Mouse (Mus musculus) forebrain, embryonic 11.5 days (tissue): ENCODE measurements around the gene Fam228b. TPM values are rescaled to one million over a fixed set of nuclear protein-coding genes. Genes with fewer than 3 reads are reported as not detected.
A peak's percentile ranks its signal among the peaks of the same experiment; 100 is the strongest.

Experiments used
- ATAC-seq: fragments of 200-750 bp; cut with Nextera tagmentation; replicated peaks from 2 replicates; pipeline ENCODE4 v1.8.0; 2017; ENCODE audit warnings: moderate TSS enrichment; ENCODE audit not compliant: low FRiP score
- DNase-seq: peaks from one replicate; pipeline ENCODE4 v3.0.0-alpha.2; 2017; ENCODE audit warnings: low spot score
- H3K27ac ChIP-seq: fragments of 300-500 bp; sonication (generic); 2 replicates; pipeline ENCODE4 v1.5.1; 2014; ENCODE audit warnings: low read depth, low read length
- H3K27me3 ChIP-seq: fragments of 300-500 bp; sonication (generic); 2 replicates; pipeline ENCODE4 v1.6.1; 2014; ENCODE audit warnings: mild to moderate bottlenecking, low read length, mixed read lengths; ENCODE audit not compliant: control insufficient read depth, insufficient read depth
- H3K36me3 ChIP-seq: fragments of 300-500 bp; sonication (generic); 2 replicates; pipeline ENCODE4 v1.6.1; 2014; ENCODE audit warnings: mild to moderate bottlenecking, low read length, moderate library complexity, mixed read lengths; ENCODE audit not compliant: control insufficient read depth, insufficient read depth
- H3K4me1 ChIP-seq: fragments of 300-500 bp; sonication (generic); replicated peaks from 2 replicates; pipeline ENCODE4 v1.6.1; 2014; ENCODE audit warnings: low read length, mixed read lengths; ENCODE audit not compliant: control insufficient read depth, insufficient read depth
- H3K4me2 ChIP-seq: fragments of 300-500 bp; sonication (generic); 2 replicates; pipeline ENCODE4 v1.6.1; 2014; ENCODE audit warnings: low read depth, mild to moderate bottlenecking, low read length, moderate library complexity, mixed read lengths; ENCODE audit not compliant: severe bottlenecking
- H3K4me3 ChIP-seq: fragments of 300-500 bp; sonication (generic); 2 replicates; pipeline ENCODE4 v1.5.1; 2014; ENCODE audit warnings: low read depth, low read length
- H3K9ac ChIP-seq: fragments of 300-500 bp; sonication (generic); 2 replicates; pipeline ENCODE4 v1.6.1; 2014; ENCODE audit warnings: low read length
- H3K9me3 ChIP-seq: fragments of 300-500 bp; sonication (generic); 2 replicates; pipeline ENCODE4 v1.6.1; 2016; ENCODE audit warnings: low read length, mixed read lengths; ENCODE audit not compliant: control insufficient read depth
- WGBS: fragments of 180-500 bp; shearing (Covaris S2); extraction: QIAGEN DNeasy Blood & Tissue Kit; methylation state at CpG from one replicate; pipeline ENCODE4 v1.1.7; 2014; 5-methylcytosine and 5-hydroxymethylcytosine counted together
- polyA plus RNA-seq: library from polyadenylated mRNA; unstranded; fragments of >200 nt; fragmentation: Nextera tagmentation; extraction: Ambion mirVana; gene quantifications from 2 replicates; pipeline ENCODE4 v1.2.1, GENCODE M21; 2014

Gene Fam228b
- polyA plus RNA-seq, 1 experiment from 2014 or later: 4.2 TPM

DNA sequence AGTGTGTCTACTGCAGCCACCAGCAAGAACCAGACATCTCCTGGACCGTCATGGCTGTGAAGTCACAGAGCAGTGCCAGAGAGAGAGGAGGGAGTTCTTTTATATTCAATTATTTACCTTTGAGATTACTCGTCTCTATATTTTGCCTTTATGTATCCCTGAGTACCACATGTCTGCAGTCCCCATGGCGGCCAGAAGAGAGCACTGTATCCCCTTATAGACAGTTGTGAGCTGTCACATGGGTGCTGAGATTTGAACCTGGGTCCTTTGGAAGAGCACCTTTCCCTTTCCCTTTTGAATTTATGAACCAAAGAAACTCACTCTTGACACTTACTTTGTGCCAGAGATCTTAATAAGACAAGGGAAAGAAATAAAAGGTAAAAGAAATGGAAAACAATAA, 39.9 kb downstream of the Fam228b start:
- DNase-seq (no peak), ATAC-seq (no peak)
- 88% methylated on average over 3 of the region's 3 CpGs for WGBS
- no peaks in the 10 kb centered on the region for H3K4me1 ChIP-seq
- H3K27ac ChIP-seq: no peak overlapping the region
- H3K27me3 ChIP-seq: no peaks in the 10 kb centered on the region
- no peak overlapping the region for H3K9ac ChIP-seq
- H3K4me3 ChIP-seq: no peak overlapping the region
- no peak overlapping the region for H3K4me2 ChIP-seq
- no peaks in the 10 kb centered on the region for H3K9me3 ChIP-seq
- H3K36me3 ChIP-seq: no peaks in the 10 kb centered on the region

DNA sequence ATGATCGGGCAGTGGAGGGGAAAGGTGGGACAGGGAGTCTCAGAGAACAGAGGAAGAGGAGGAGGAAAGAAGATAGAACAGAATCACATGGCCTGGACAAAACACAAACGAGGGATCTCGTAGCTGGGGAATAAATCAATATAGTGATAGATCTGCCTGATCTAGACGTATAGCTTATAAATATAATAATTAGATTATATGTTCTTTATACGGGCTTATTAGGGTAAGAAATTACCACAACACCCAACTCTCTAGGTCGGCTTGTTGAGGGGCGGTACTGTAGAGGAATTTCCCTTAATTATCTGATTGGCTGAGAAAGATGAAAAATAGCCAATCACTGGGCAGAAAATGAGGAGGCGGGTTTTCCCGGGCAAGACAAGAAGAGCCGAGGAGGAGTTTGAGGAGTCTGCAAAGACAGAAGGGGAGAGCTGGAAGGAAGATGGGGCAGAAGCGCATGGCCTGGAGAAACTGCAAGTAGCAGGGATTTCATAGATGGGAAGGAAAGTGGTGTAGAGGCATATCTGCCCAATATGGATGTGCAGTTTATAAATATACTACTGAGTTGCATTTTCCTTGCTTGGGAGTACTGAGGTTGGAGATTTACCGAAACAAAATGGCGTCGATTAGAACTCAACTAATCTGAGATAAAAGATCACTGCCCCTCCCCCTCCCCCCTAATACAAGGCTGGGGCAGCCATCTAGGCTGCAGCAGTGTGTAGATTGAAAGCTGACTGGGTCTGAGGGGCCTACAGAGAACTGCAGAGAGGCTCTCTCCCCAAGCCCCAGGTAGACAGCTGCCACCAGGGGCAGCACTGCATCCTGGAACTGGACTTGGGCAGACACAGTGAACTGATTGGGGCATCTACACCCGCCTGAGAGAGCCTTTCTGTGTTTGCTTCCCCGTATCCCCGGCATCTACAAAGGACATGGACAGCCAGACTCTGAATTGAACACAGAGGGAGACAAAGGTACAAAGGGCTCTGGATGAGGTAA, 49.0 kb downstream of the Fam228b start:
- no peak overlapping the region for H3K27ac ChIP-seq
- no peaks in the 10 kb centered on the region for H3K36me3 ChIP-seq
- H3K27me3 ChIP-seq: no peaks in the 10 kb centered on the region
- DNase-seq: no peak
- no peaks in the 10 kb centered on the region for H3K4me1 ChIP-seq
- H3K4me3 ChIP-seq: no peak overlapping the region
- WGBS: 77% methylated on average over 17 of the region's 17 CpGs
- H3K9me3 ChIP-seq: no peaks in the 10 kb centered on the region
- no peak overlapping the region for H3K9ac ChIP-seq
- ATAC-seq: no peak
- no peak overlapping the region for H3K4me2 ChIP-seq

DNA sequence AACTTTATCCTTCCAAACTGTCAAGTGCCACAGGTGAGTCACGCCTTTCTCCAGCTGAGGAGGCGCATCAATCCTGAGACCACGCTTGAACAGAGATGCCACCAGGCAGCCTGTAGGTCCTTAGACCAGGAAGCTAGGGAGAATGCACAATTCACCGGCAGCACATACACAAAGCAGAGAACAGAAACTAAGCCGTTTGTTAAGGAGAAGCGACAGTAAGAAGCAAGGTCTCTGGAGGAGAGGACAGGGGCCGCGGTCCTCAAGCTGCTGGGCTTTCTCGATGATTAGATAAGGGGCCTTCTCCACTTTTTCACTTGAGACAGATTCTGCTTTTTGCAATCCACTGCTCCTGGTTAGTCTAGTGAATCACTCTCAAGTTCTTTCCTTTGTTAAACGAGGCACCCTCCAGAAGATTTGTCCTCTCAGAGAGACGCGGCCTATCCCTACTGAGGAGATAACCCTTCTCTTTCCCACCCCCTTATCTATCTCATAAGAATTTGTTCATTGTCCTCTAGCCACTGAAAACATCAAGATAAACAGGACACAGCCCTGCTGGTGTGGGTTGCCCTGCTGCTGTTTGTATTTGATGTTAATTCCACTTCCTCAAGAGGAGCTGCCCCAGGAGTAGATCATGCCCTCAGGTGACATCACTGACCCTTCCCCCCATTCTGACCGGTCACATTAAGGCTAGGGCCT, 49.9 kb downstream of the Fam228b start:
- Histone ChIP-seq H3K4me3 (no peak overlapping the region), H3K4me2 (no peak overlapping the region), H3K27me3 (no peaks in the 10 kb centered on the region), H3K9me3 (no peaks in the 10 kb centered on the region), H3K4me1 (no peaks in the 10 kb centered on the region), H3K36me3 (no peaks in the 10 kb centered on the region), H3K9ac (no peak overlapping the region), H3K27ac (no peak overlapping the region)
- DNase-seq (no peak), ATAC-seq (no peak)
- 87% methylated on average over 13 of the region's 13 CpGs for WGBS

DNA sequence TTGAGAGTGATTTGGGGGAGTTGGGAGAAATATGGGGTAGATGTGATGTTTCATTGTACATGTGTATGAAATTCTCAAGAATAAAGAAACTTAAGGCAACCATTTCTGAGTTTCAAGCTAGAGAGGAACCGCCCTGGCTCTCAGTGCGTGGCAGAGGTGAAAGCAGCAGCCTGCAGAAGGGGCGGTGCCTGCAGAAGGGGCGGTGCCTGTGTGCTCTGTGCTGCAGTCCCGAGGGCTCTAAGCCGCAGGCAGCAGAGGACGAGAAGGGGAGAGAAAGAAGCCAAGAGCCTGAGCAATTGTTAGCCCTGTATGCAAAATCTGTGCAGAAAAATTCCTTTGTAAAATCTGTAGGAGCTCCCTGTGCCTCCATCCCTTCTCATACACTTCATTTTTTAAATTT, 51.6 kb downstream of the Fam228b start:
- H3K4me1 ChIP-seq: no peaks in the 10 kb centered on the region
- H3K9me3 ChIP-seq: no peaks in the 10 kb centered on the region
- no peak overlapping the region for H3K4me3 ChIP-seq
- H3K27ac ChIP-seq: no peak overlapping the region
- WGBS: 11% methylated on average over 7 of the region's 7 CpGs
- H3K9ac ChIP-seq: no peak overlapping the region
- H3K36me3 ChIP-seq: no peaks in the 10 kb centered on the region
- no peak overlapping the region for H3K4me2 ChIP-seq
- ATAC-seq: peak; percentile 82
- no peaks in the 10 kb centered on the region for H3K27me3 ChIP-seq
- peak; percentile 62 for DNase-seq

DNA sequence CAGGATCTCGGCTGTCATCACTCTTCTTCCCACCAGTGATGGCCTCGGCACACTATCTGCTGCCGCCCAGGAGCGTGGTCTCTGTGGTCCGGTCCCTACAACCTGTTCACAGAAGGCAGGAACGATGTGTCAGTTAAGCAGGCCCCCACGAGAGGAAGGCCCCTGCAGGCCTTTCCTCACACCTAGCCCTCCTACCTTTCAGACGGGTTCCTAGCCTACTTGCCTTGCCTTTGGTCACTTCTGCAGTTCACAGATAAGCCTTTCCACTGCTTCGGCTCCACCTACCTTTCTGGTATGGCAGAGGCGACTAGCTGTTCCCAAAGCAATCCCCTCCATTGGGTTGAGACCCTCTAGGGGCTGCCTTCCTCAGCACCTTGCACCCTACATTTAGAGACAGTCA, 53.5 kb downstream of the Fam228b start:
- Histone ChIP-seq H3K9me3 (no peaks in the 10 kb centered on the region), H3K9ac (no peak overlapping the region), H3K36me3 (no peaks in the 10 kb centered on the region), H3K4me2 (no peak overlapping the region), H3K4me1 (no peaks in the 10 kb centered on the region), H3K4me3 (no peak overlapping the region), H3K27me3 (no peaks in the 10 kb centered on the region), H3K27ac (no peak overlapping the region)
- WGBS: 90% methylated on average over 10 of the region's 10 CpGs
- ATAC-seq (no peak), DNase-seq (no peak)

DNA sequence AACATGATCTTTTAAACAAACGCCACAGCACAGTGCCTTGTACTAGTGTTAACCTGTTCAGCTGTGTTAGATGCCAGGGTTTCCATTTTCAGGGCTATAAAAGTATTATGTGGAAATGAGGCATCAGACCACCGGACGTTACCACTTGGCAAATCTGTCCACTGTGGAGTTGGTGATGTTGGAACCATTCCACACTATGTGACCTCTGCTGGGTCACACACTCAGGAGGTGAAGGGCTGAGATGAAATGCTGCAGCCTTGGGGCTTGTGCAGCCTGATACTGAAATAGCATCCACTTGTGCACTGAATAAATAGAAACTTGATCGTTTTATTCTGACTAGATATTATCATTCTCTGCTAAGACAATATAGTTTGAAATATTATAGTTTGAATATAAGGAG, 55.7 kb downstream of the Fam228b start:
- no peak overlapping the region for H3K4me3 ChIP-seq
- no peak overlapping the region for H3K27ac ChIP-seq
- H3K4me1 ChIP-seq: no peaks in the 10 kb centered on the region
- no peaks in the 10 kb centered on the region for H3K36me3 ChIP-seq
- H3K4me2 ChIP-seq: no peak overlapping the region
- ATAC-seq (no peak), DNase-seq (no peak)
- no peak overlapping the region for H3K9ac ChIP-seq
- no peaks in the 10 kb centered on the region for H3K9me3 ChIP-seq
- 91% methylated on average over 4 of the region's 4 CpGs for WGBS
- H3K27me3 ChIP-seq: no peaks in the 10 kb centered on the region

DNA sequence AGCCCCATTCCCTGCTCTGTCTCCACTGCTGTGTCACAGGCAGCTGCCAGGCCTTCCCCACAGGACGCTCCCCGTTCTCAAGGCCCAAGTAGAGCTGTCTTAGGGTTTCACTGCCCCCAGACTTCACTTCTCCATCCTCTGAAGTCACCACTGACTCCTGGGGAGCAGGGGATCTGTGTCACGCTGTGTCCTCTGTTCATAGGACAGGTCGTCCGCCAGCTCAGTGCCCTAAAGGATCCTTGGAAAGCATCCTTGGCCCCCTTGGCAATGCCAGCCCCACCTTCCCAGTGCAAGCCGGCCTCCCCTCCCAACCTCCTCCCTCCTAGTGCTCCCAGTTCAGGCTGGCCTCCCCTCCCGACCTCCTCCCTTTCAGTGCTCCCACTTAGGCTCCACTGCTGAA, 59.1 kb downstream of the Fam228b start:
- ATAC-seq (no peak), DNase-seq (no peak)
- Histone ChIP-seq H3K4me3 (no peak overlapping the region), H3K4me1 (no peaks in the 10 kb centered on the region), H3K27me3 (no peaks in the 10 kb centered on the region), H3K27ac (no peak overlapping the region), H3K9me3 (no peaks in the 10 kb centered on the region), H3K36me3 (no peaks in the 10 kb centered on the region), H3K9ac (no peak overlapping the region), H3K4me2 (no peak overlapping the region)
- WGBS: 87% methylated on average over 7 of the region's 7 CpGs

DNA sequence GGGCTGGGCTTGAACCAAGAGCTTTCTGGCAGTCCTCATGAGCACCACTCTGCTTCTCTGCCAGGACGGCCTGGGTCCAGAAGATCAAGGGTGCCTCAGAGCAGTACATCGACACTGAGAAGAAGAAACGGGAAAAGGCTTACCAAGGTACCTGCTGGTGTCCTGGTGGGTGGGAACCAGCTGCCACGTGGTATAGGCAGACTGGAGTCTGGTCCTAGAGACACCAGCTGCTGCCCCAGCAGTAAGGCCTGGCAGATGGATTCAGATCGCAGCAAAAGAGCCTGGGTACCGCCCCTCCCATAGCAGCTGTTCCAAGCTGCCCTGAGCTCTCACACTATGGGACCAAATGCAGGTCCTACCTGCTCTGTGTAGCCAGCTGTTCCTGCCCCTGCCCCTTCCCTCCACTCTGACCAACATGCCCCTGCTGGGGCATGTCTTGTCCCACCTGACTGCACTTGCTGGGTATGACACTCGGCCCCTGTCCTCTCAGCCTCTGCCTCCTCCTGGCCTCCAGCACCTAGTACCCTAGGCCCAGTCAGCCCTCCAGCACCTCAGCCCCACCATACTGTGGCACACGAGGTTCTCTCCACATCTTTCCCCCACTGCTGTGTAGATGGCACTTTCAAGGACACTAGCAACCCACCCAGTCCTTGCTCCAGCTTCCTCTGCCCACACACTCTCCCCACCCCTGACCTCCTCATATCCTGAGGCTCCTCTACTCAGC, 60.0 kb downstream of the Fam228b start:
- no peak overlapping the region for H3K27ac ChIP-seq
- WGBS: 79% methylated on average over 8 of the region's 8 CpGs
- H3K4me2 ChIP-seq: no peak overlapping the region
- H3K9me3 ChIP-seq: no peaks in the 10 kb centered on the region
- H3K4me3 ChIP-seq: no peak overlapping the region
- 0 out of 2 replicates have a peak, but pooled peaks have one; percentile 30 for ATAC-seq
- no peak for DNase-seq
- H3K4me1 ChIP-seq: no peaks in the 10 kb centered on the region
- no peaks in the 10 kb centered on the region for H3K36me3 ChIP-seq
- H3K9ac ChIP-seq: no peak overlapping the region
- no peaks in the 10 kb centered on the region for H3K27me3 ChIP-seq
